Mouse (Mus musculus): ENCODE measurements around the gene Kcnj13.

Kcnj13 gene

GRCm38 (mm10) chr1:87394594-87394993, at the start of gene Kcnj13:
Gene Kcnj13, minus strand, starts transcription at chr1:87394729.
- in situ Hi-C loops (cut with MboI, MseI): no loop called here

GRCm38 (mm10) chr1:87436583-87436982, 42.1 kb upstream of the Kcnj13 start:
- in situ Hi-C loops (cut with MboI, MseI): loop anchor here (5.0 kb wide), 1 partner anchor 51 kb away; no protein-coding TSS in a partner anchor

DNA sequence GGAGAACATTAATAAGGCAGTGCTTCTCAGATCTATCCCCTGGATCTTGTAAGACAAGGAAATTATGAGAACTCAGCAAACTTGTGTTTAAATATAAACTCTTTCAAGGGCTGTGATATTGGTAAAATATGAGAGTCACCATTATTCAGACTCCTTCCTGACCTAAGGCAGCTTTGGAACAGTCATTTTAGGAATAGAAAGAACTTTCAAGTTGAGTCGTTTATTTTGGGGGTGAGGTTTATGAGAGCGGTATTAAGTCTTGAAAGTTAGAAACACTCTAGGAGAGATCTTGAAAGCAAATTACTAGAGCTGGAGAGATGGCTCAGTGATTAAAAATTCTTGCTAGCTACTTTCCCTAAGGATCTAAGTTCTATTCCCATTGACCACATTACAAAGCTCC, 40.6 kb upstream of the Kcnj13 start:
- in situ Hi-C loops (cut with MboI, MseI): loop anchor here (5.0 kb wide), 1 partner anchor 52 kb away; no protein-coding TSS in a partner anchor

GRCm38 (mm10) chr1:87418733-87419132, 24.2 kb upstream of the Kcnj13 start:
- in situ Hi-C loops (cut with MboI, MseI): no loop called here

DNA sequence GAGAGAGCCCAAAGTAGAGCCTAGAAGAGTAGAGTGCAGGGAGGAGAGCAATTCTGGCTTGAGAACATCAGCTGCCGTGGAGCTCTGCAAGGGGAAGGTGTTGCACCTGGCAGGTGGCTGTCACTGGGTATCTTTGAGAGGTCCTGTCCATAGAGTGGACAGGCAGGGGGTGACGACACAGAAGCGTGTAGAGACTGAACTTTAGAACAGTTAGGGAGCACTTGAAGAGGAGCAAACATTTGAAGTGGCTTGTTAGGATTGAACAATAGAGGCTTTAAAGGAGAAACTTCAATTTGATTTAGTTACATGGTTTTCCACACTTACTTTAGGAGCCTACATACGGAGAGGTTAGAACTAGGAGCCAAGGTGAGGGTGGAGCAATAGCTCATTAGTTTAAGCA, 14.9 kb upstream of the Kcnj13 start:
- in situ Hi-C loops (cut with MboI, MseI): no loop called here

- in situ Hi-C loops (cut with MboI, MseI): no loop called here
These were observed 11.5 kb upstream of the Kcnj13 start for GRCm38 (mm10) chr1:87406012-87406411.

GRCm38 (mm10) chr1:87404710-87405109, 10.2 kb upstream of the Kcnj13 start:
- in situ Hi-C loops (cut with MboI, MseI): no loop called here

DNA sequence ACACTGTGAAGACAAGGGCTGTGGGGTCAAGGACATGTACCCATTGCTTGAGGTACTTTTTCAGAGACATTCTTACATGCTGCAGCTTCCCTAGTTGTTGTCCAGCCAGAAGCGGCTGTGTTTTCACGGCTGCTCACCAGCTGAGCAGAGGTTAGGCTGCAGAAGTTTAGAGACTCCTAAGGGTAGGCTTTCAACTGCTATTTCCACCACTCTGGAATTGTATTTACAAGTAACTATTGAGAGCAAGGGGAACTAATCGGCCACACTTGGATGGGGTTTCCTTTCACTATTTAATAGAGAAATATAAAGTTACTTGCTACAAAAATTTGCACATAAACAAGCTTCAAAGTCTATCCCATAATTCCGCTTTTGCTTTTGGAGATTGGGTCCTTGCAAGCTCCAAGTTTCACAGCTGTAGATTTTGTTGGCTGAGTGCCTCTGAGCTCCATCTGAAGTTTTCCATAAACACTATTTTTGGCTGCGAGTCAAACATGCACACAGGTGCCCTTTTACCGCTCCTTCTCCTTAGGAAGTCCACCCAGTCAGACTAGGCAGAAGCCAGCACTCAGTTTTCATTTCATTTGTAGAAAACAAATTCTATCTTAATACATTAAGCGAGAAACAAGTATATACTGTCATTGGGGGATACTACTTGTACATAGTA, 2.5 kb upstream of the Kcnj13 start:
- in situ Hi-C loops (cut with MboI, MseI): no loop called here

- in situ Hi-C loops (cut with MboI, MseI): no loop called here
These were observed 909 bp downstream of the Kcnj13 start for GRCm38 (mm10) chr1:87393444-87394195.

DNA sequence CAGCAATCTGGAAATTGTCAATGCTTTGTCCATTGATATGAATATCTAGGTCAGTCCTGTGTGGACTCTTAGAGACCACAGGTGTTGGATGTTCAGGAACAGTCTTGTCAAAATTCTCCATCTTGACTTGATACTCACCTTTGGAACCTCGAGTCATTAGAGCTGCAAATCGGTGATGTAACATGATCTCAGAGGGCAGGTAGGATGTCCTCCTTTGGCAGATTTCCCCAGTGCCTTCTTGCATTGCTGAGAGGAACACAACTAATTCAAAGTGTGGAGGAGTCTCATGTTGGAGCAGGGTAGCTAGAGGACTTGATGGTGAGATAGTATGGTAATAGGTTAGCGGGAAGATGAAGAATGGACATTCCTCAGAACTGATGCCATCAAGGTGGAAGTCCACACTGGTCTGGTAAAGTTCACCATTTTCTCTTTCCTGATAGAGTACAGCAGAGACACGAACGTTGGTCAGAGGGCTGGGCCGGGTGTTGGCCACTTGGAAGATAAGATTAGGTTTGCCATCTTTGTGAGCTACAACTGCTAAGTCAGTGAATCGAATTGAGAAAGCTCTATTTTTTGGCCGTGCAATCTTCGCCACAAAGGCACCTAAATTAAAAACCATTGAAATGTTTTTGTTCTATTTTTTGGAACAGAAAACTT, 8.0 kb downstream of the Kcnj13 start:
- in situ Hi-C loops (cut with MboI, MseI): no loop called here

GRCm38 (mm10) chr1:87381152-87381551, 13.4 kb downstream of the Kcnj13 start:
- in situ Hi-C loops (cut with MboI, MseI): no loop called here

GRCm38 (mm10) chr1:87379919-87380318, 14.6 kb downstream of the Kcnj13 start:
- in situ Hi-C loops (cut with MboI, MseI): no loop called here

DNA sequence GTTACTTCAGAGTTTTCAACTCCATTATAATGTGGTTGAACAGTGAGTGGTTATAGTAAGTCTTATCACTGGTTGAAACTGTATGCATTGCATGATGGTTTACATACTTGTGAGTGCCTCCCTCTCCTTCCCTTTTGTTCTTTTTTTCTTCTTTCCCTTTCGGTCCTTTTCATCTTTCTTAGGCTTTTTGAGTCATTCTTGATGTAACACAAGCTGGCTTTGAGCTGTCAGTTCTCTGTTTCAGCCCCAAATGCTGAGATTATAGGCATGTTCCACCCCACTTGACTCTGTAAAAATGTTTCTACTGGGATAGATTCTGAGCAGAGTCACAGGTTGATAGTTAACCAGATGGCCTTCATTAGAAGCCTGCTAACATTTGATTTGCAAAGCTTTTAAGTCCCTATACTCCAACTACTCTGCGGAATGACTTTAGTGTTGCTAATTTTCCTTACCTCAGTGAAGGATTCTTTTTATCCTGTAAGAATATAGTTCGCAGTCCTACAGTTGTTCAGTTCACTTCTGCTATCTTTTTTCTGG, 16.4 kb downstream of the Kcnj13 start:
- in situ Hi-C loops (cut with MboI, MseI): no loop called here

- in situ Hi-C loops (cut with MboI, MseI): no loop called here
These were observed 34.3 kb downstream of the Kcnj13 start for GRCm38 (mm10) chr1:87360276-87360675.

GRCm38 (mm10) chr1:87350576-87350975, 44.0 kb downstream of the Kcnj13 start:
- in situ Hi-C loops (cut with MboI, MseI): no loop called here

Data from regulatory T cell (primary cell).